Mouse (Mus musculus) testis, postnatal 14 days (tissue): ENCODE results near the gene Slc19a1.

Experiments
- DNase-seq: peaks from one replicate; pipeline ENCODE4 v3.0.0; 2021; ENCODE audit warnings: low spot score

Slc19a1 gene

GRCm38 (mm10) chr10:77031768-77032375 is at the start of gene Slc19a1:
Slc19a1 (plus strand) TSS chr10:77032241.
- DNase-seq, result no peak

GRCm38 (mm10) chr10:76988586-76988985 is 43.5 kb upstream of the Slc19a1 start:
- DNase-seq, result no peak

- DNase-seq, result no peak
These were observed 39.6 kb upstream of the Slc19a1 start for GRCm38 (mm10) chr10:76992456-76992855.

GRCm38 (mm10) chr10:76997759-76998513 is 34.1 kb upstream of the Slc19a1 start:
- peak; percentile 78 for DNase-seq

GRCm38 (mm10) chr10:77004936-77005335 is 27.1 kb upstream of the Slc19a1 start:
- DNase-seq, result no peak

GRCm38 (mm10) chr10:77007433-77008108 is 24.5 kb upstream of the Slc19a1 start:
- peak; percentile 58 for DNase-seq

- DNase-seq, result no peak
These were observed 23.9 kb upstream of the Slc19a1 start for GRCm38 (mm10) chr10:77008109-77008561.

- no peak for DNase-seq
These were observed 23.3 kb upstream of the Slc19a1 start for GRCm38 (mm10) chr10:77008698-77009097.

GRCm38 (mm10) chr10:77011681-77012080 is 20.4 kb upstream of the Slc19a1 start:
- no peak for DNase-seq

- DNase-seq, result no peak
These were observed 16.0 kb upstream of the Slc19a1 start for GRCm38 (mm10) chr10:77016080-77016479.

- no peak for DNase-seq
These were observed 15.5 kb upstream of the Slc19a1 start for GRCm38 (mm10) chr10:77016499-77016898.

GRCm38 (mm10) chr10:77017061-77017460 is 15.0 kb upstream of the Slc19a1 start:
- no peak for DNase-seq

GRCm38 (mm10) chr10:77017662-77018061 is 14.4 kb upstream of the Slc19a1 start:
- no peak for DNase-seq

- peak; percentile 69 for DNase-seq
These were observed 10.5 kb upstream of the Slc19a1 start for GRCm38 (mm10) chr10:77021399-77022052.

- no peak for DNase-seq
These were observed 9.5 kb upstream of the Slc19a1 start for GRCm38 (mm10) chr10:77022301-77023130.

- no peak for DNase-seq
These were observed 7.8 kb upstream of the Slc19a1 start for GRCm38 (mm10) chr10:77024231-77024630.

- no peak for DNase-seq
These were observed 5.1 kb upstream of the Slc19a1 start for GRCm38 (mm10) chr10:77026944-77027343.

GRCm38 (mm10) chr10:77028782-77029296 is 3.2 kb upstream of the Slc19a1 start:
- no peak for DNase-seq

- DNase-seq, result no peak
These were observed 2.3 kb upstream of the Slc19a1 start for GRCm38 (mm10) chr10:77029761-77030160.

GRCm38 (mm10) chr10:77030666-77031065 is 1.4 kb upstream of the Slc19a1 start:
- no peak for DNase-seq
